Mouse (Mus musculus) CH12.LX (cell line): ENCODE measurements around the gene I830077J02Rik.

Source experiments
- CHD1 ChIP-seq: IDR thresholded peaks from 2 replicates; pipeline ENCODE4 v1.6.1; 2012; ENCODE audit warnings: low read depth, low read length, improper control_type of control experiment, inconsistent platforms
- CHD2 ChIP-seq: IDR thresholded peaks from 2 replicates; pipeline ENCODE4 v1.6.1; 2011; ENCODE audit warnings: low read length, improper control_type of control experiment
- CTCF ChIP-seq, 2 experiments: IDR thresholded peaks in 1 of 2; conservative IDR thresholded peaks in 1 of 2; 2 replicates each; pipeline ENCODE4 v1.5.1; 2011 to 2012; ENCODE audit warnings: low read depth in 2 of 2, low read length in 2 of 2, improper control_type of control experiment in 1 of 2, inconsistent platforms in 1 of 2, mild to moderate bottlenecking in 1 of 2, moderate library complexity in 1 of 2
- EP300 ChIP-seq: IDR thresholded peaks from 2 replicates; pipeline ENCODE4 v1.6.1; 2011; ENCODE audit warnings: low read length, improper control_type of control experiment
- HCFC1 ChIP-seq: IDR thresholded peaks from 2 replicates; pipeline ENCODE4 v1.6.1; 2012; ENCODE audit warnings: low read depth, mild to moderate bottlenecking, inconsistent platforms, low read length, improper control_type of control experiment
- KAT2A ChIP-seq: IDR thresholded peaks from 2 replicates; pipeline ENCODE4 v1.6.1; 2012; ENCODE audit warnings: low read length, improper control_type of control experiment, inconsistent platforms; ENCODE audit not compliant: insufficient replicate concordance
- MAX ChIP-seq: IDR thresholded peaks from 2 replicates; pipeline ENCODE4 v1.6.1; 2011; ENCODE audit warnings: low read length, improper control_type of control experiment
- MXI1 ChIP-seq: IDR thresholded peaks from 2 replicates; pipeline ENCODE4 v1.6.1; 2011; ENCODE audit warnings: mild to moderate bottlenecking, low read depth, low read length, improper control_type of control experiment
- NRF1 ChIP-seq: IDR thresholded peaks from 2 replicates; pipeline ENCODE4 v1.6.1; 2014; ENCODE audit warnings: low read depth, mild to moderate bottlenecking, inconsistent platforms, low read length, improper control_type of control experiment, moderate library complexity
- POLR2A ChIP-seq: IDR thresholded peaks from 2 replicates; pipeline ENCODE4 v1.6.1; 2011; ENCODE audit warnings: low read depth, mild to moderate bottlenecking, improper control_type of control experiment, low read length
- USF1 ChIP-seq: IDR thresholded peaks from 2 replicates; pipeline ENCODE4 v1.6.1; 2014; ENCODE audit warnings: low read depth, mild to moderate bottlenecking, inconsistent platforms, low read length, improper control_type of control experiment
- ZC3H11A ChIP-seq: IDR thresholded peaks from 2 replicates; pipeline ENCODE4 v1.6.1; 2012; ENCODE audit warnings: low read depth, mild to moderate bottlenecking, inconsistent platforms, low read length, improper control_type of control experiment
- ZKSCAN1 ChIP-seq: IDR thresholded peaks from 2 replicates; pipeline ENCODE4 v1.6.1; 2012; ENCODE audit warnings: low read depth, inconsistent platforms, low read length, improper control_type of control experiment, borderline replicate concordance
- ZMIZ1 ChIP-seq: IDR thresholded peaks from 2 replicates; pipeline ENCODE4 v1.6.1; 2012; ENCODE audit warnings: low read depth, mild to moderate bottlenecking, inconsistent platforms, low read length, improper control_type of control experiment

DNA sequence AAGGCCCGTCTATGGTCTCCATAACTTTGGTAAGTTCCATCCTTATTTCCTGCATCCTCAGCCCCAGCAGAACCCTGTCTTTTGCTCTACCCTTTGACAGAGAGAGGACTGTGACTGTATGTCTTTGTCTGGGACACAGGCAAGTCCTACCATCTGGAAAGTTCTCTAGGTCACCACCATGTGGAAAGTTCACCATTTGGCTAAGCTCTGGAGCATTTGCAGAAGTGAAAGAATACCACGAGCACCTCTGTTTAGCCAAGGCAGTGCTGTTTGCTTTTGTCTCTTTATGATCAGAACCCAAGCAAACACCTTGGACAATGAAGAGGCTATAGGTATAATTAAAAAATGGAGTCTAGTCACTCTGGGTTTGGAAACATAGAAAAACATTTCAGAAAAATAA, 10.5 kb downstream of the I830077J02Rik start:
- TF ChIP-seq USF1 (no peak), CHD1 (no peak), NRF1 (no peak), CTCF (conservative IDR thresholded peaks at IDR 0.05 in 1 of 2, IDR thresholded peaks at IDR 0.05 in 1 of 2; ENCODE audit: low read depth in 2 of 2, low read length in 2 of 2) (no peak), HCFC1 (no peak), POLR2A (no peak), MAX (no peak), ZMIZ1 (no peak), ZKSCAN1 (no peak), CHD2 (no peak), EP300 (peak; percentile 71), MXI1 (no peak), ZC3H11A (no peak), KAT2A (no peak)
